Mouse (Mus musculus) liver (tissue): ENCODE measurements around the gene Speg.

Source experiments
- DNase-seq: peaks from one replicate; pipeline ENCODE4 v3.0.0-alpha.2; 2020; ENCODE audit warnings: mixed read lengths

Gene Speg

DNA sequence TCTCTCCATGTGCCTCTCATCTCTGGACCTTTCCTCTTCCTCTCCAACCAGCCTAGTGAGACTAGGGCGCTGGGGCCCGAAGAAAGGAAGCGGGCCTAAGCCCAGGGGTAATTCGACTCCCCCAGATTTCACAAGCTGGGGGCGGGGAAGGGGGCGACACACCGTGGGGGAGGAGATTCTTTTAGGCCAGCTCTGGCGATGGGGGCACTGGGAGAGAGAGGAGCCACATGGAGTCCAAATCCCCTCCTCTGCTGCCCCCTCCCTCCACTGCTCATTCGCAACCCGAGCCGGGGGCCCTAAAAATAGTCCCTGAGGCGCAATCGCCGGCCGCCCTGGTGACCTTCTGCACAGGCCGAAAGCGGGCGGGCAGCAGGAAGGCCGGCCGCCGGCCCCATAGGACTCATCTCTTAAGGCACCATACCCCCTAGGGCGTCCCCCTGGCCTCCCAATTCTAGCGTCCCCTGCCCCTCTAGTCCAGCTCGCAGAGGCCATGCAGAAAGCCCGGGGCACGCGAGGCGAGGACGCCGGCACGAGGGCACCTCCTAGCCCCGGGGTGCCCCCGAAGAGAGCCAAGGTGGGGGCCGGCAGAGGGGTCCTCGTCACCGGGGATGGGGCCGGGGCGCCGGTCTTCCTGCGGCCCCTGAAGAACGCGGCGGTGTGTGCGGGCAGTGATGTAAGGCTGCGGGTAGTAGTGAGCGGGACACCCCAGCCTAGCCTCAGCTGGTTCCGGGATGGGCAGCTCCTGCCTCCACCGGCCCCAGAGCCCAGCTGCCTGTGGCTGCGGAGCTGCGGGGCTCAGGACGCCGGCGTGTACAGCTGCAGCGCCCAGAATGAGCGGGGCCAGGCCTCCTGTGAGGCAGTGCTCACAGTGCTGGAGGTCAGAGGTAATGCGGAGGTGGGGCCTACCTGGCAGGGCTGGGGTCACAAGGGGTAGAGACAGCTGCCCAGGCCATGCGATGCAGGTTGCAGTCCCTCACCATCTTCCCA, at the start of gene Speg:
Gene Speg, plus strand, starts transcription at position 348 of the 987 bp plus-strand sequence.
- DNase-seq = no peak

DNA sequence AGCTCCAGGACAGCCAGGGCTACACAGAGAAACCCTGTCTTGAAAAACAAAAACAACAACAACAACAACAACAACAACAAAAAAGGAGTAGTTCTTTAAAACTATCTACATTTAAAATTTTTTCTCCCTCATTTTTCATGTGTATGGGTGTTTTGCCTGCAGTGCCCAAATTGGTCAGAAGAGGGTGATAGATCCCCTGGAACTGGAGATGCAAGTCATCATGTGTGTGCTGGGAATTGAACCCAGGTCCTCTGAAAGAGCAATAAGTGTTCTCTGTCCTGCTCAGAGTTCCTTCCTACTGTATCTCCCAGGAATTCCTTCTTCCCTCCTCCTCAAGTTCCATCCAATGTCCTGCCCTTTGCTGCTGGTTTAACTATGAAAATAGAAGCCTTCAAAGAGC, 47.6 kb upstream of the Speg start:
- no peak for DNase-seq

DNA sequence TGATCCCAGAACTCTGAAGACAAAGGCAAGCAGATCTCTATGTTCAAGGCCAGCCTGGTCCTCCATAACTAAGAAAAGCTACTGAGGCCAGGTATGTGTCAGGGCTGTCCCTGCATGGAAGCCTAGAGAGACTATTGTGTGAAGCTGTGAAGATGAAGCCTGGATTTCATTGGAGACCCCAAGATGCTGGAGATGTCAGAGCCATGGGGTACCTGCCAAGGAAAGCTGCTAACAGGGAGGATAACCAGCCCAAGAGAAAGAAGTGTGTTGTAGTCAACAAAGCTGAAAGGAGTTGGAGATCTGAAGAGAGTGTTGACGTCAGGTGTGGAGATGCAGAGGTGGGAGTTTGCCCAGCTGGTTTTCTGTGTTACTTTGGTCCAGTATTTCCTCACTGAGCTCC, 43.8 kb upstream of the Speg start:
- no peak for DNase-seq

DNA sequence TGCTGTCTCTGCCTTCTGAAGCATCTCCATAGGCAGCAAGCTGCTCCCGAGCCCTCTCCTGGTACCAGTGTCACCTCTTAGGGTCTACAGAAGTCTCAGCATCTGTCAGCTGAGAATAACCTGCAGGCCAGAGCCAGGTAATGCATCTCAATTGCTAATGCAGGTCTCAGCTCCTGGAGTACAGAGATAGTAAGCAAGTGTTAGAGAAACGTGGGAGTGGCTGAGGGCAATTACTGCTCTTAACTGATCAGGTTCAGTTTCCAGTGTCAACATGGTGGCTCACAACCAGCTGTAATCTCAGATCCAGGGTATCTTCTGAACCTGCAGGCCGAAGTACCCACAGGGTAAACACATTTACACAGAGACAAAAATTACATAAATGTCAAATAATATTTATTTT, 38.6 kb upstream of the Speg start:
- DNase-seq = no peak

DNA sequence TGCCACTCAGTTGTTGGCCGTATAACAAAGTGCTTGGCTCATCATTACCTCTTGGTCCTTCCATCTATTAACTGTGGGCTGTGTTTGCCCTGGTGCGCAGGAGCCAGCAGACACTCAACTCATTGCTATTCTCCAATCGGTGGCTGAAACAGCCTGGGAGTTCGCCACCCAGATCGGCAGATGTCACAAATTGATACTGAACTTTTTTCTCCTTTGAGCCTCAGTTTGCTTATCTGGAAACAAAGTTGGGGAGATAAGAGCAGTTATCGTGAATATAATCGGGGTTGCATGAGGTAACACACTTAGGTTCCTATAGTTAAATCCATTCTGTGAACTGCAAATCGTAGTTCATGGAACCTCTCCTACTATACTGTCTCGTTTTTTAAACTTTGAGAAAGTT, 38.0 kb upstream of the Speg start:
- DNase-seq = no peak

DNA sequence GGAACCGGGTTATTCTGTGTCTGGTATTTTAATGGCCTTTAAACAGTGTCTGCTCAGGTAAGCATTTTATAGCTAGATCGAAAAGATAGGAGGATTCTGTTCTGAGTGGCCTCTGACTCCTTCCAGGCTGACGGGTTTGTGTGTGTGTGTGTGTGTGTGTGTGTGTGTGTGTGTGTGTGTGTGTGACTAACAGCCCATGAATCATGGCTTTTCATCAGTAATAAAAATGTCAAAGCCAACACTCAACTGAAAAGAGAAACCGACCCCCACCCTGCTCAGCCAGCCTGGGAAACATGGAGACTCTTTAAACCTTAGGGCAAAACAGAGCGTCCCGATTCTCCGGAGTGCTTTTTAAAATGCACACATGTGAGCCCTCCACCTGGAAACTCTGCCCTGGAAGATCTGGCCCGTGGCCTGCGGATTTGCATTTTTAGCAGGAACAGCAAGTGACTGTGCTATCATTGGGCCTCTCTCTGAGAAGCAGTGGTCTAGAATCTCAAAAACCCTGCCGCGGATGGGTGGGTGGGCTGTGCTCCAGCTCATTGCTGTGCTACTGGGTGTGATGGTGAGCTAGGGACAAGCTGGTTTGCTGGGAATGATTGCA, 36.9 kb upstream of the Speg start:
- DNase-seq = no peak

DNA sequence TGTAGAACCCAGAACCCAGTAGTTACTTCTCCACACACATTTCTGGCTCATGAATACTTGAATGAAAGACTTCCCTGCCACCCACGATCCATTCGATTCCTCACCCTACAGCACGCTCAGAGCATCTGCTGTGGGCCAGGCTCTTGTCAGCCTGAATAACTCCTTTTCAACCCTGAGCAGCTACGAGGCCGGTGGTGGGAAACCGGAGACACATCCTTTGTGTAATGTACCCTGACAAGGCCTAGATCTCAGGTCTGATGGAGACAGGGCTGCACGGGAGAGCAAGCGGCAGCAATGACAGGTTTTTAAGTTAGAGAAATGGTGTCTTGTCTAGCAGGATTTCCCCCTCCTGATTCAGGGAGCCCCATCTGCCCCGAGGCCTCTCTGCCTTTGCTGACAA, 35.8 kb upstream of the Speg start:
- no peak for DNase-seq

DNA sequence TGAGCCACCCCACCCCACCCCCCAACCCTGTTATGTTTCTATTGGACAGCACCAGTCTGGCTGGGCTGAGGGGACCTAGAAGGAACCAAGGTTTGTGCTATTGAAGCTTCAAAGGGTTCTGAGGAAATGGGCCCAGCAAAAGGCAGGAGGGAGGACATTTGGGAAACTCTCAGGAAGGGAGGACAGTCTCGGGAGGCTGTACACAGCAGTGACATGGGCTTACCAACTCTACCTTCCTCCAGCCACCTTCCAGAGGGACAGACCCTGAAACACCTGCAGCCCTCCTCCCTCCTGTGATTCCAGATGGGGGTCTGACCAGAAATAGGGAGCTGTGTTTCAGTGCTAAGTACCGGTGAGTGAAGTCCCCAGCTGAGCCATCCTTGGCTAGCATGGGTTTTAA, 34.6 kb upstream of the Speg start:
- DNase-seq = no peak

DNA sequence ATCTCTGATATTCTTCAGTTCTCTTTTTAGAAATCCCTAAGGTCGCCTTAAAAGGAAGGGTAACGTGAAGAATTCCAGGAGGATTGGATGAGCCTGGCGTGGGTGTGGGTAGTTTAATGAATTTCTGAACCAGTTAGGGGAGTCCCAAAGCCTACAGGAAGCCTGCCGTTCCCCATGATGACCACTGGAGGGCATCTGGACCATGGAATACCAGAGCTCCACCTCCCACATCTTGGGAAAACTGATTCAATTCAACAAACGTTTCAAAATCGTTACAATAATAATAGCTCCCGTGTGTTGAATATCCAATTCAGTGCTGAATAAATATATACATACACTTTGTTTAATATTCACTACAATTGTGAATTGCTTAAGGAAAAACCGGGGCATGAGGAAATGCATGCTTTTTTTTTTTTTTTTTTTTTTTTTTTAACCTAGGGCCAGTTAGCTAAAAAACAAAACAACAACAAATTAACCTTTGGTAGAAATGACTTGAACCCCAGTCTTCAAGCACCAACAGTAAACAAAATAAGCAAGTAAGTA, 32.2 kb upstream of the Speg start:
- peak; percentile 42 for DNase-seq

DNA sequence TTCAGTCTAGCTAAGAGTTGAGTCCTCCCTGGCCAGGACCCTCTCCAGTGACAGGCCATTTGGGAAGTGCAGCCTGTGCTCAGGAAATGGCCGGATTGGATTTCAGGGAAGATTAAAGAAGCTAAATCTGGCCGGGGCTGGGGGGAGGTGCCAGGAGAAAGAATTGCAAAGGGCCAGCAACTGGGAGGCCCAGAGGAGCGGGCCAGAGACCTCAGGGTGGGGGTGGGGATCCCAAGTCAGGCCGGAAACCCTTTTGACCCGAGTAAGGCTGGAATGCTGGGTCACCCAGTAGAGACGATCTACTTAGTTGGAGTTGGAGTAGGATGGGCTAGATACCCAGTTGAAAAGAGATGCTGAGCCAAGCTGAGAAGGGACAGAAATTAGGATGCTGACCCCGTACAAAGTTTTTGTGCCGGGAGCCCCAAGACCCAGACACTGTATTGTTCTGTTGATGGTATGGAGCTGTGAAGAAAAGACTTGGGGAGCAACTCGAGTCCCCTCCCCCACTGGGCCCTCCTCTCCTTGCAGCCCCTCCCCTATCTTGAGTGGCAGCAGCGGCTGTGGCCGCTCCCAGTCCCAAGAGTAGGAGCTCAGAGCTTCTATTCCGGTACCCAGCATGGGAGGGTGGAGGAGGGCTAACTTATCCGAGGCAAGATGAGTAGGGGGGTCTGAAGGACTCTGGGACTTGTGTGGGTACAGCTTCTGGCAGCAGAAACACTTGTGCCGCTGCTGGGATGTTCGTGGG, 30.6 kb upstream of the Speg start:
- DNase-seq = peak; percentile 28

DNA sequence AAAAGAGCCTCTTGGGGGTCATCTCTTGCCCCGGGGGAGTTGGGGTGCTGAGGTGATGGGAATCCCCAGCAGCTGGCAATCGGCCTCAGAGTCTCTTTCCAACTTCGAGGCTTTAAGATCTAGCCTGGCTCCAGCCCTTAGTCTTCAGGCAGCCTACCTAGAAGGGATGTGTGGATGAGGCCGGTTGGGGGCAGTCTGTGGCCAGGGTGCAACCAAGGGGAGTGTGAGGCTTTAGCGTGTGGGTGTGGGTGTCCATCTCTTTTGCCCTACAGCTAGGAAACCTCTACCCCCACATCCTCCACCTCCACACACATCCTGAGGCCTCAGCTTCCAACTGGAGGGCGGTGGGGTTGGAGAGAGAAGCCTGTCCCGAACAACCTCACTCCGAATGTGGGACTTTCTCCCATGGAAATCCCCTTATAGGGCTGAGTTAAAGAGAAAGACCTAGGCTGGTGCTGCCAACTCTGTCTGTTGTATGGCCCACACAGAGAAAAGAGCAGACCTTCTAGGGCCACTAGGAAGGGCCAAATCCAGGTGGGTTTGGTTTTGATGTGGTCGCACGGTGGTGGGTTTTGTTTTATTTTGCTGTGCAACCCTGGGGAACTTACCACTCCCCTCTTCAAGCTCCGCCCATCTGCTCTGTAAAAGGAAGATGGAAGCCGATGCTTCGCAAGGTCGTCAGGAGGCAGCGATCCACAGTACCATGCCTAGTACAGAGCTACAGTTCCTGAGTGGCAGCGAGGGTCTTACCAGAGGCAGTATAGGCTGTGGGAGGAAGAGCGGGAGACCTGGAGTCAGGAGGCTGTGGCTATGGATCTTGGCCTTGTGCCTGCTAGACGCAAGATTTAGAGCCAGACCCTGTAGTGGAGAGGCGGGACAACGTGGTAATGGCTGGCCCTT, 29.8 kb upstream of the Speg start:
- DNase-seq = no peak

DNA sequence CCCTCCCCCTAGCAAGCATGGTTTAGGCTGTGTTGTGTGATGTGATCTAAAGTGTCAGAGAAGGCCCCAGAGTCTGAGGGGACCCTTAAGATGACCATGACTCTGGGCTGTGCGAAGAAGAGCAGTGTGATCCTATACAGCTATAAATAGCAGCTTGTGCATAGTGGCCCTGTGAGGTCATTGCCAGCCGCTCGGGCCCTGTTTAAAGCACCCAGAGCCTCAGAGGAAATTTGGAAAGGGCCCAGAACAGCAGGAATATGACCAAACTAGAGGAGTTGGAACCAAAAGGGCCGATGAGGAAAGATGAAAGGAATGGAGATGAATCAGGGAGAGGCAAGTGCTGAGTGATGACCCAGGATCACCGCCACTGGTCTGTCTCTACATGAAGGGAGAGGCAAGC, 27.8 kb upstream of the Speg start:
- DNase-seq = no peak

DNA sequence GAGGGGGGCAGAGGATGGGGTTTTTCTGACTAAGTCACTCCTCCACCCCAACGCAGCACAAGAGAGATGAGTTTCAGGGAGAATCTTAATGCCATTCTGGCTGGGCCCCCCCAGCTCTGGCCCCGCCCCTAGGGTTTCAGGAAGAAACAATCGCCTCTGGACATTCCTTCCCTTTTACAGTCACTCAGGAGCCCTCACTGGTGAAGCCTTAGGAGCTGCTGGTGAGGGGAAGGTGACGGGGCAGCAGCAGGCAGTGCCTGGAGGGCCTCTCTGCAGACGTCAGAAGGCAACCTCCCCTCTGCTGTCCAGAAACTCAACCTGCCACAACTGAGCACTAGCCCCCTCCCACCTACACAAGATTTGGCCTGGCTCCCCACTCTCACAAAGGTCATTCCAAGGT, 25.8 kb upstream of the Speg start:
- no peak for DNase-seq

DNA sequence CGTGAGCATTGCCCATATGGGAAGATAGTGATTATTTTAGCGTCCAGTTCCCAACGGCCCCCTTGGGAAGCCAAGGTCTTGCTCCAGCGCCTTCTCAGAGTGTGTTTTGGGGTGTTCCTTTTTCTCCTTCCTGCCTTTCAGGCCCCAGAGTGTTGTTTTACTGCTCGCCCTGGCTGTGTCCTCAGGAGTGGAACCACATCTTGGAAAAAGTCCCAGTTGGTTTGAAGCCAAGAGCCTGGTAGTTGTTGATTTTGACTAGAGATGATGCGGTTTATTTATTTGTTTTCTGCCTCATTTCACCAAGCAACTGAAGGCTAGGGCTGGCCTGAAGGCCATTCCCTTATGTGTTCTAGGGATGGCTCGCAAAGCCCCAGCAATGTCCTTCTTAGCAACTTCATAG, 17.8 kb upstream of the Speg start:
- DNase-seq = no peak

DNA sequence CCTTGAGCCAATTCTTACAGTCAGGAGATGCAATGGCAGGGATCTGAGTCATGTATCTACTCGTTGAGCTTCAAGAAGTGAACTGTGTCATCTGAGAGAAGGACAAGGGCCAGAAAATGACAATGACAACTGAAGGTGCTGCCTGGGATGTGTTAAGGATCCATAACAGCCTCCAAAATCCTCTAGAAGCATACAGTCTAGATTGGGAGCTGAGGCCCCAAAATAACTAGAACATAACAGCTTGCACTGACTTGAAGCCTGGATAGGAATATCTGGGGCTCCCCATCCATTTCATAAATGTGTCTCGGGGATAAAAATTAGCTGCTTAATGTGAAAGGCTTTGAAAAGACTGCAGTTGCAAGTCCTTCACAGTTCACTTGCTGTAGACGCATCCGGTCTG, 17.1 kb upstream of the Speg start:
- no peak for DNase-seq

DNA sequence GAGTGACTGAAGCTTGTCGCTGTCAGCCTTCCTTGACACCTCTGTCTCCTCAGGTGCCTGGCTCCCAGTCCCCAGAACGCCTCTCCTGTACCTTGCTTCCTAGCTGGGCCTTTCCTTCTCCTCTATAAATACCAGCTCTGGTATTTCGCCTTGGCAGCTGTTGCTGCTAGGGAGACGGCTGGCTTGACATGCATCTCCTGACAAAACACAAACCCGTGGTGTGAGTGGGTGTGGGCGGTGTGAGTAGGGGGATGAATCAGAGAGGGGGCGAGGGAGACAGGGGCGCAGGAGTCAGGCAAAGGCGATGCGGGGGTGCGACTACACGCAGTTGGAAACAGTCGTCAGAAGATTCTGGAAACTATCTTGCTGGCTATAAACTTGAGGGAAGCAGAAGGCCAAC, 15.8 kb upstream of the Speg start:
- peak; percentile 23 for DNase-seq

DNA sequence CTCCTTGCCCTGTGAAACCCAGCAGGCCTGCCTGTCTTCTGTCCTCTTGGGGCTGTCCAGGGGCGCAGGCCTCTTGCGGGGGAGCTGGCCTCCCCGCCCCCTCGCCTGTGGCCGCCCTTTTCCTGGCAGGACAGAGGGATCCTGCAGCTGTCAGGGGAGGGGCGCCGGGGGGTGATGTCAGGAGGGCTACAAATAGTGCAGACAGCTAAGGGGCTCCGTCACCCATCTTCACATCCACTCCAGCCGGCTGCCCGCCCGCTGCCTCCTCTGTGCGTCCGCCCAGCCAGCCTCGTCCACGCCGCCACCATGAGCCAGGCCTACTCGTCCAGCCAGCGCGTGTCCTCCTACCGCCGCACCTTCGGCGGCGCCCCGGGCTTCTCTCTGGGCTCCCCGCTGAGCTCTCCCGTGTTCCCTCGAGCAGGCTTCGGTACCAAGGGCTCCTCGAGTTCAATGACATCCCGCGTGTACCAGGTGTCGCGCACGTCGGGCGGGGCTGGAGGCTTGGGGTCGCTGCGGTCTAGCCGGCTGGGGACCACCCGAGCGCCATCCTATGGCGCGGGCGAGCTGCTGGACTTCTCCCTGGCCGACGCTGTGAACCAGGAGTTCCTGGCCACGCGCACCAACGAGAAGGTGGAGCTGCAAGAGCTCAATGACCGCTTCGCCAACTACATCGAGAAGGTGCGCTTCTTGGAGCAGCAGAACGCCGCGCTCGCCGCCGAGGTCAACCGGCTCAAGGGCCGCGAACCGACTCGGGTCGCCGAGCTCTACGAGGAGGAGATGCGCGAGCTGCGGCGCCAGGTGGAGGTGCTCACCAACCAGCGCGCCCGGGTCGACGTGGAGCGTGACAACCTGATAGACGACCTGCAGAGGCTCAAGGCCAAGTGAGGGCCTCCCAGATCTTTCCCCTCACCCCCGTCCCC, 14.7 kb upstream of the Speg start, which contains the start of gene Des:
Gene Des, plus strand, starts transcription at position 218 of the 920 bp plus-strand sequence.
- DNase-seq = peak; percentile 44

DNA sequence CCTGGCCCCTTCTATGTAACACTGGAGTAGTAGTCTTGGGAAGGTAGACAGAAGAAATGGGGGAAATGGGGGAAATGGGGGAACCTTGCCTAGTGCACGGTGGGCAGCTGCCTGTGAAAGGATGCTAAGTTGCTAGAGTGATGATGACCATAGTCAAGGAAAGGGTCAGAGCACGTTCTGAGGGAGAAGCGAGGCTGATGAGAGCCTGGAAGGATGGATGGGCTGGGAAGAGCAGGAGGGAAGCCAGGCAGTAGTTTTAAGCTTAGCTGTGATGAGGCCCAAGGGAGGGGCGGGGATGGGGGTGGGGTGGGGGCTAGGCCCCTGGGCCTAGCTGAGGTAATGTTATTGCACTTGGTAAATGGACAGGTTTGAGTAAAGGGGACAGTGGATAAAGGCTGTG, 14.0 kb upstream of the Speg start:
- DNase-seq = no peak

DNA sequence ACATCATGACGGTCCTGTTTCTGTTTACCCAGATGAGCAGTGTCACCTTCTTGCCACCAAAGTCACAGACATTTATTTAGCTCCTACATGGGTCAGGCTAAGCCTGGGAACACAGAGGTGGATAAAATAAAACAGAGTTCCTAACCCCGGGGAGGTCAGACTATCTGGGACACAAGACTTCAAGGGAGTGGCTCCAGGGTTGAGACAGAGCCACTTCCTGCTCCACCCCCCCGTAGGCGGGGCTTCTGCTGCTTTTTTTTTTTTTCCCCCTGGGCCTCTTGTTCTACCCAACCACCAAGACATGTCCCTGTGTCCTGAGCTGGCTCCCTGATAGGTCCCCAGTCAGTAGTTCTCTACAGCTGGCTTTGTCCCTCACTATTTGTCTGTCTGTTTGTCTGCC, 13.3 kb upstream of the Speg start:
- no peak for DNase-seq

DNA sequence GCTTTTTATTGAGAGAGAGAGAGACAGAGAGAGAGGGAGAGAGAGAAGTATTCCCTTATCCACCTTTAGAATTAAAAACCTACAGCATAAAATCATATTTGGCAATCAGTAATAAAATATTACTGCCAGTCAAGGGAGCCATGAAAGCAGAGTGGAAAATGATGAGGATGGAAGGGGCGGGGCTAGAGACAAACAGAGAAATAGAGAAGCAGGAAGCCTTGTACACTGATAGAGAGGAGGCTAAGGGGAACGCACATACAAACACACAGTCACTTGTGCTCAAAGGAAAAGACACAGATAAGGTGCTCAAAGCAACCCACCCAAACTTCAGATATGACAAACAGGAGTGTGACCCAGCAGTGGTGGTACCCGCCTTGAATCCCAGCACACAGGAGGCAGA, 11.2 kb upstream of the Speg start:
- no peak for DNase-seq

DNA sequence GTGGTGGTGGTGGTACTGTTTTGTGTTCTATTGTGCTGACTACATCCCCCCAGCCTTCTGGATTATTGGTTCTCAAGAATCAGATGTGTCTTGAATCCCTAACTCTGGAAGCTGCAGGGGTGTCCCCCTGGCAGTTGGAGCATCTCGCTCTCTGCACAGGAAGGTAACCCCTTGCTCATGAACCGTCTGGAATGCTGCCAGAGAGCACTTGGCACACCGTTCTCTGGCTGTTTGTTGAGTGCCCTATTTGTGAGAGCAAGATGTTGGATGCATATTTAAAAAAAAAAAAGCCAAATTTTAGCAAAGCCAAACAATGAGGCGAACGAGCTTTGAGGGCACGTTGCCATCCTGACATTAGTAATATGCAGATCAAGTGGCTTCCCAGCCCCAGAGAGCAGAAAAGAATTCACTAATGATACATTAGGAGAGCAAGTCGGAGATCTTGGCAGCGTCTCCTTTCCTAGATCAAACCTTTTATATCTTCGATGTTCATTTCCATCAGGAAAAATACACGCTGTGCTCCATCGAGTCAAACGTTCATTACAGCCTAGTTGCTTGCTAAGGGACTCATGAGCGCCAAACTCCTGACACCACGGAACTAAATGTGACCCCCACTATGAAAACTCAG, 9.5 kb upstream of the Speg start:
- DNase-seq = no peak
